8 mouse cellular contexts compared by ENCODE assay signal in genomic region chr14:33319541-33320521, GRCm38 (mm10).
DNase-seq lines count a peak whose midpoint lies in the region; ATAC-seq lines count a peak whose summit lies in the region.

No protein-coding gene starts in this region.

- peak; percentile 72 for DNase-seq in gastrocnemius, postnatal 25 days
- peak; percentile 67 for DNase-seq in induced T-regulatory cell, adult 2 months (ENCODE audit: low read depth)
- DNase-seq in left cerebral cortex, postnatal 25 days (ENCODE audit: low spot score in 2 of 2) = peak; percentile 40 to 62
- peak; percentile 52 for DNase-seq in right cerebral cortex, postnatal 25 days
- DNase-seq in urinary bladder, postnatal 36 days (ENCODE audit: low spot score in 2 of 2) = peak; percentile 60 to 67

- intact Hi-C loops in left cerebral cortex, postnatal 25 days (cut with DNase I) = no loop called here

- ATAC-seq in activated CD4-positive, CD25-positive, alpha-beta regulatory T cell, adult 4 months = peak; percentile 10
- peak; percentile 55 for ATAC-seq in common myeloid progenitor, adult 5-6 weeks (replicated peaks; ENCODE audit: low read depth, poor library complexity, severe bottlenecking)
- ATAC-seq in megakaryocyte-erythroid progenitor cell, adult 5-6 weeks (replicated peaks; ENCODE audit: low FRiP score, low TSS enrichment, poor library complexity, severe bottlenecking) = peak; percentile 60; the same call in 1 of the 2 replicates

Comparison
In these comparisons a context has a peak if more than half of its experiments do, and no peak if none do; other contexts are left out.
1. Peak in every context shown above with its lines: DNase-seq and ATAC-seq.
2. ATAC-seq: peak in every context shown above with its lines; median percentile 60 in megakaryocyte-erythroid progenitor cell, adult 5-6 weeks; 55 in common myeloid progenitor, adult 5-6 weeks; 10 in activated CD4-positive, CD25-positive, alpha-beta regulatory T cell, adult 4 months.